Mouse (Mus musculus) v-Abl transformed pro-B cells (cell line): ENCODE results near the gene Slc38a7.
"Not testable (repeated sequence)": the region's sequence is repeated elsewhere in the genome, so short reads cannot be mapped to it uniquely, and the experiment has no call there.

Experiments used
- in situ Hi-C, 2 experiments: fragments of 400-800 bp; cut with MboI; formaldehyde crosslinking; loops; one replicate each; pipeline ENCODE4 v1.15.1; 2025; ENCODE audit not compliant: unreplicated experiment in 2 of 2

The Slc38a7 gene

DNA sequence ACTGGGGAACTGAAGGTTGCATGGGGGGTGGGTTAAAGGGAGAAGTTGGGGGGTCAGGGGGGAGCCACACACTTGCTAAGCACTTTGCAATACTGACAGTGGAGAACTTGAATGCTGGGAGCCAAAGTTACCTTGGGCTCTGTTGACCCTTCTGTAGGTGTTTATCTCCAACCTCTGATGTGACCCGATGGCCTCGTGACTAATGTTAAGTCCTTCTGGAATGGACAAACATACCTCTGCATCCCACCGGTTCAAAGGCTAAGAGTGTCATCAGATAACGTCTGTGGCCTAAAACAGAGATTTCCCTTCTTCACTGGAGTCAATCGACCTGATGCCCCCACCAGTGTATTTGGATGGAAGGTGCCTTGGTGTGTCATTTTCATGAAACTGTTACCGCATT lies 32.1 kb downstream of the Slc38a7 start:
- in situ Hi-C loops = loop anchor here in 1 of 2 experiments (25.0 kb wide), 1 partner anchor 484 kb away; the partner anchor contains the start of genes Usb1 and Zfp319

DNA sequence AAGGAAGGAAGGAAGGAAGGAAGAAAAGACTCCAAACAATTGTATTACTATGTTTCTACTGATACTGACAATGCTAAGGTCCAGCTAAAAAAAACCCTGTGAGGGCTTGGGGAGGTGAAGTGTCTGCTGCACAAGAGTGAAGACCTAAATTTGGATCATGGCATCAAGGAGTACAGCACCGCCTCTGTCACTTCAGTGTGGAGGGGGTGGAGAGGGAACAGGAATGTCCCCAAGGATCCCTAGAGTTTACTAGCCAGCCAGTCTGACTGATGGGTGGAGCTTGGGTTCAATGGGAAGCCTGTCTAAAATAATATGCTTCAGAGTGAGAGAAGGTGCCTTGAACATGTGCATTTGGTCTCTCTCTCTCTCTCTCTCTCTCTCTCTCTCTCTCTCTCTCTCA lies 35.1 kb downstream of the Slc38a7 start:
- in situ Hi-C loops = loop anchor here in 1 of 2 experiments (25.0 kb wide), 1 partner anchor 481 kb away; the partner anchor contains the start of genes Usb1 and Zfp319

DNA sequence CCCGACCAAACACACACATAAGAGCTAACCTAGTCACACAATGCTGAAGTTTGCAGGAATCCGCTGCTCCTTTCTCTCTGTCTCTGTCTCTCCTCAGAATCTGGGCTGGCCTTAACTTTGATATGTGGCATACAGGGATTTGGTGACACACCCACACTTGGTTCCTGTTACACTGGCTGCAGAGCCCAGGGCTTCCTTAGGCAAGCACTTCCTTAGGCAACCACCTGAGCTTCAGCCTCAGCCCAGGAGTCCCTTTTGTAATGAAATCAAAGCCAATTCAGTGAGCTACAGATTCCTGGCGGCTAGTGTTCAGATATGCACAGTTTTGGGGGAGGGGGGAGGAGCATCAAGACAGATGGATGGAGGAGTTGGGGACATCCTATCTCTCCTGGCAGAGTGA lies 35.7 kb downstream of the Slc38a7 start:
- in situ Hi-C loops = loop anchor here in 1 of 2 experiments (25.0 kb wide), 1 partner anchor 480 kb away; the partner anchor contains the start of genes Usb1 and Zfp319

DNA sequence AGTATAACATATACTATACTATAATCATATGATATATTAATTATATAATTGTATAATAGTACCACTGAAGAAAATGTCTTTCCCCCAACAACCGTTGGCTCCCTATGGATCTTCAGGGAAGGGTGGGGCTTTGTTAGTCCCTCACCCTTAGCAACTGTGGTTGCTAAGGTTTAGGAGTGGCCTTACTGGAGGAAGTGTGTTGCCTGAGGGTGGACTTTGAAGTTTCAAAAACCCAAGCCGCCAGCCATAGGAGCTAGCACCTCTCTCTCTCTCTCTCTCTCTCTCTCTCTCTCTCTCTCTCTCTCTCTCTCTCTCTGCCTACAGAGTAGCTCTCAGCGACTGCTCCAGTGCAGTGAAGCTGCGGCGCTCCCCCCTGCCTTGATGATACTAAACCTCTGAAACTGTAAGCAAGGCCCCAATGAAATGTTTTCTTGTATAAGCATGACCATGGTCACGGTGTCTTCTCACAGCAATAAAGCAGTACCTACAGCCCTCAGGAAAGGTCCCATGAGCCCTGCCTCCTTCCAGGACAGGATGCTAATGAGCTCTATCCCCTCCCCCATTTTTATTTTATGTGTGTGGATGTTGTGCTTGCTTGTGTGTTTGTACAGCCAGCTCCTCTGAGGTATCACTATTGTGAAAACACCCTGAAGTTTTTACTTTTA lies 37.2 kb downstream of the Slc38a7 start:
- in situ Hi-C loops = loop anchor here in 1 of 2 experiments (25.0 kb wide), 1 partner anchor 479 kb away; the partner anchor contains the start of genes Usb1 and Zfp319

DNA sequence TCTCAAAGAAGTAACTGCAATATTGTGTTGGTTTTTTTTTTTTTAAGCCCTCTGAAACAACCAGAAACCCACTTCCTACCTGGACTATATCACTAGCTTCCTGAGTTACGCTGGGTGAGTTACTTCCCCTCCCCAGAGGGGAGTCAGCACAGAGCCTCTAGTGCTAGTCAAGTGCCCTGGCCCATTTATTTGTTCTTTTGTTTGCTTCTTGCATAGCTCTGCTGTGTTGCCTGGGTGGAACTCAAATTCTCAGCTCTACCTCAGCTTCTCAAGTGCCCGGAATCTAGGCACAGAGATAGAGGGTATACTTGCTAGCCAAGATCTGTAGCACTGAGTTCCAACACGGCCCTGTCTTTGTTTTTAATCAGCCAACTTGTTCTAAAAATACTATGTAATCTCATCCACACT lies 43.2 kb downstream of the Slc38a7 start:
- in situ Hi-C loops = loop anchor here in 1 of 2 experiments (25.0 kb wide), 1 partner anchor 473 kb away; the partner anchor contains the start of genes Usb1 and Zfp319

DNA sequence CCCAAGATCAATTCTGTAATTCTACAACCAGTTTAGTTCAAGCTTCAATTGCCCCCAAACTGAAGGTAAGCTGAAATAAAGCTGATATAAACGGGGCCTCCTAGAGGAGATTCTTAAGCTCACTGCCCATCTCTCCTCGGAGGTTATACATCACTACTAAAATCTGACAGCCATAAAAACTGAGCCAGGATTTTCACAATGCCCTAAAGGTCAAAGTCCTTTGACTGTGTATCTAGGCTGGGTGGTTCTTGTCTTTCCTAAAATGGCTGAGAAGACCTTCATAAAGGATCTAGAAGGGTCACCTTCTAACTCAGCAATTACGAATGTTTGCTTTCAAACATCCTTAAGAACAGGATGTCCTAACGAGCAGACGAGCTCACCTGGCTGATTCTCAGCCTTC lies 44.2 kb downstream of the Slc38a7 start:
- in situ Hi-C loops = loop anchor here in 1 of 2 experiments (25.0 kb wide), 1 partner anchor 472 kb away; the partner anchor contains the start of genes Usb1 and Zfp319

DNA sequence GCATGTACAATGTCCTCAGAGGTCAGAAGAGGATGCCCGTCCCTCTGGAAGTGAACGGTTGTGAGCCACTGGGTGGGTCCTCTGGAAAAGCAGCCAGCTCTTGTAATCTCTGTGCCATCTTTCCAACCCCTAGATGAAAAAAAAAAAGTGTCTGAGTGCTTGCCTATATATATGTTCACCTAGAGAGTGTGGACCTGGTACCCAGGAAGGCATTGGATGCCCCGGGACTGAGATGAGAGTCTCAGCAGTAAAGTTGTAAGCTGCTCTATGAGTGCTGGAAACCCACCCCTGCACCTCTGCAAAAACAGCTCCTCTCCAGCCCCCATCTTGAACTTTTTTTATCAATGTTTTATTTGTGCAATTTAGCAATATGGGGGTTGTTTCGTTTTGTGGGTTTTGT lies 44.7 kb downstream of the Slc38a7 start:
- in situ Hi-C loops = loop anchor here in 1 of 2 experiments (25.0 kb wide), 1 partner anchor 471 kb away; the partner anchor contains the start of genes Usb1 and Zfp319

DNA sequence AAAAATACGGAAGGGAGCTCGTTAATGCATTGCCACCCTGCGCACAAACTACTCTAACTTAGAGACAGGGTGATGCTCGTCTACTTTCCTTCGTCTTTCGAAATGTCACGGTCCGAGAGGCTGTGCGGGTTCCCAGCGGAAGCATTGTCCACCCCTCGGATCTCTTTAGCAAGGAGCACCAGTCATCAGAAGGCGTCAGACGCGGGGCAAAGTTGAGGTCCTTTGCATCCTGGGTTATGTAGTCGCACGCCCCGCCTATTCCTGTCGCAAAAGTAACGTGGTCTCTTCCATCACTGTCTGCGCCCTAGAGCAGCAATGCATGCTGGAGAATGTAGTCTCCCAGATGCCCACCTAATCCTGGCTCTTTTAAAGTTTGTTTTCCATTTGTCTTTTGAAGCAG lies 45.5 kb downstream of the Slc38a7 start:
- in situ Hi-C loops = loop anchor here in 1 of 2 experiments (25.0 kb wide), 1 partner anchor 471 kb away; the partner anchor contains the start of genes Usb1 and Zfp319

DNA sequence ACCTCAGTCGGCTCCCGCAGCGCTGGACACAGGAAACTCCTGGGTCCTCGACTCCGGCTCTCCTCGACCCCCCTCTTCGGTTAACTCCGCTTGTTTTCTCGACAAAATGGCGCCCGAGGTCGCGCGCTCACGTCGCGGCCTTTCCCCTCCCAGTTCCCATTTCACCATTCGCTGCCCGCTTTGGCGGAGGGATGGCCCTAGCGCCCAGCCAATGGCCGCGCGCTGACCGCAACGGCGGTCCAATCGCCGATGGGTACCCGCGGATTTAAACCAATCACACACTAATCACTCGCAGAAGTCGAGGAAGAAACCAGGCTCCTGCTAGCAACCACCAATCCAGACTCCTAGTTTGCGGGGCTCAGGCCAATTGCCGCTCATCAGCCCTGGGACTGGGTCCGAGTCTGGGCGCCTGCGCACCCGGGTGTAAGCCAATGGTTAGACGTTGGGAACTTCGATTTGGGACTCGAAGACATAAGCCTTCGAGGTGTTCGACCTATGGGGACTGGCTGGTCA lies 46.0 kb downstream of the Slc38a7 start, which contains the start of gene Cnot1:
Gene Cnot1 (minus strand): TSS at position 134 of the 513 bp plus-strand sequence.
- in situ Hi-C loops = loop anchor here in 1 of 2 experiments (25.0 kb wide), 1 partner anchor 470 kb away; the partner anchor contains the start of genes Usb1 and Zfp319

DNA sequence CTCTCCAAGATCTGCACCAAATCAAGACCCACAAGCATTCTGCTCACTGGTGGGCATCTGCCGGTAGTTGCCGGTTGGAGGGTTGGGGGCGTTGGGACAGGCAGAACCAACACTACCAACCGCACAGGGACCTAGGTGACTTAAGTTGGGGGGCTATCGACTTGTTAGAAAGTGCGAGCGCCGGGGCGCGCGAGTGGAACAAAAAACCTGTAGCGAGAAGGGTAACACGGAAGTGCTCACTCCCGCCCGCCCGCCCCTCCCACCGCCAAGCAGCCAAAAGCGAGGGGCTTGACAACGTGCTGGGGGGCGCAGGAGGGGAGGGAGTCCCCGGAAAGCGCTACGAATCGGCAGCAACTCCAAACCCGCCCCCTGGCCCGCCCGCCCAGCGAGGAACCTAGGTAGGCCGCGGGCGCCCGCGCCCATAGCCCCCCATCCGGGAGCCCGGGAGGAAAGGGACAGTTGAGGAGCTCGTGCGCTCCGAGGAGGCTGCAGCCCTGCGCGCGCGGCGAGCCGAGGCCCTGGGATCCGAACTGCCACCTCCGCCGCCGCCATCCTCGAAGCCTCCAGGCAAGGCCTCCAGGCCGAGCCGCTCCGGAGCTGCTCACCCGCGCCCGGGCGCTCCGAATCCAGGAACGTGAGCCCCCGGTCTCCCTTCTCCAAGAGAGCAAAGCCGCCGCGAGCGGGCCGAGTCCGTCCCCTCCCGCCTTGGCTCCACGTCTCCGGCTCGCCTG lies 46.7 kb downstream of the Slc38a7 start:
- in situ Hi-C loops = loop anchor here in 1 of 2 experiments (25.0 kb wide), 1 partner anchor 469 kb away; the partner anchor contains the start of genes Usb1 and Zfp319

DNA sequence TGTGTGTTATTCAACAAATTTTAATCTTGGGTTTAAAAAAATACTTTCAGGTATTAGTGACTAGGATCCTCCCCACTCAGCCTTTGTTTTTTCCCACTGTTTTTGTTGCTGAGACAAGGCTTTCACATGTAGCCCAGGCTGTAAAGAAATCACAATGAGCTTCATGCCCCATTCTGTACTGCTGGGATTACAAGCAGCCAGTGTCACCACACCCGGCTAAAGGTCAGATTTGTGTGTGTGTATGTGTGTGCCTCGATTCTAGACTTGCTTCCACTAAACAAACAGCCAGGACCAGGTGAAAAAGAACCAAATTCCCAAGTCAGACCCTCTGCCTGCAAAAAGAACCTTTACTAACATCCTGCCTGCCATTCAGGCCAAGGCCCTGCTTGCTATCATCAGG lies 47.9 kb downstream of the Slc38a7 start:
- in situ Hi-C loops = loop anchor here in 1 of 2 experiments (25.0 kb wide), 1 partner anchor 468 kb away; the partner anchor contains the start of genes Usb1 and Zfp319

DNA sequence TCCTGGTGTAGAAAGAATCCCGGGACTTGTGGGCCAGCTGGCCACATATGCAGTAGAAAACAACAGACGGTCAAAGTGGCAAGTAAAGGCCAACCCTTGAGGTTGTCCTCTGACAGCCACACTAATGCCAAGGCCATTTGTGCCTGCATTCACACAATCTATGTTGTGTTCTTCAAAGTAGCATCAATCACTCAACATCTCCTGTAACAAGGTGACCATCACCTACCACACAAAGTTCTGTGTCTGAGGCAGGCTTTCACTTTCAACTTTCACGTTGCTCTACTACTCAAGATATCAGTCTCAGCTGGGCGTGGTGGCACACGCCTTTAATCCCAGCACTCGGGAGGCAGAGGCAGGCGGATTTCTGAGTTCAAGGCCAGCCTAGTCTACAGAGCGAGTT lies 51.1 kb downstream of the Slc38a7 start:
- in situ Hi-C loops = loop anchor here in 1 of 2 experiments (25.0 kb wide), 1 partner anchor 465 kb away; the partner anchor contains the start of genes Usb1 and Zfp319

DNA sequence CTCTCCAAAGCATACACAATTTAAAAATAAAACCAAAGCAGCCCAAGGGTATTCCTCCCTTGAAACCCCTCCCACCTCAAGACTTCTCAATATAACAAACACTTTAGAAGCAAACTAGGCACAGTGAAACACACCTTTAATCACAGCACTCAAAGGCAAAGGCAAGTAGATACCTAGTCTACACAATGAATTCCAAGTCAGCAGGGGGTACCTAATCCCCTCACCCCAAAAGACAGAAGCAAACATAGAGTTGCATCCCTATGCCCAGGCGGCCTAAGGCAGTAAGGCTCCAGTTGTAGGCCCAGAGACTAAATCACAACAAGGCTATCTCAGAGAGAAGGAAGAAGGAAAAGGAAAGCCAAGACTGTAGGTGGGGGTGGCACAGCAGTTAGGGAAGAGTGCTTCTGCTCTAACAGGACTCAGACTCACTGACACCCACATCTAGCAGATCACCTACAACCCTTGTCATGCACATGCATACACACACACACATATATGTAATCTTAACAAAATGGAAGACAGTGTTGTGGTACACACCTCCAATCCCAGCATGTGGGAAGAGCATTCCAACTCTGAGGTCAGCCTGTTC lies 51.8 kb downstream of the Slc38a7 start:
- in situ Hi-C loops = loop anchor here in 1 of 2 experiments (25.0 kb wide), 1 partner anchor 464 kb away; the partner anchor contains the start of genes Usb1 and Zfp319

DNA sequence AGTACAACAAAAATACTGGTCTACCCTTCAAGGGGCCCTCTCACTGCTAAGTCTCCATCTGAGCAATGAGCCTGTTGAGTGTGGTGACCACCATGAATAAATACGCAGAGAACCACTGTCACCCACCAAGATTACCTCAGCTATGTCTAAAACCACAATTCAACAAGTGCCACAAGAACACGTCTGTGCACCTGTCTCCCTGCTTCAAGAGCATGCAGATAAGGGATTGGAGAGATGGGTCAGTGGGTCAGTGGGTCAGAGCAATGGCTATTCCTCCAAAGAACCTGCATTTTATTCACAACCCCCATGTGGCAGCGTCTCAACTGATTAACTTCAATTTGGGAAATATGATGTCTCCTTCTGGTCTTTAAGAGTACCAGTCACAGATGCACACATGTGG lies 53.0 kb downstream of the Slc38a7 start:
- in situ Hi-C loops = loop anchor here in 1 of 2 experiments (25.0 kb wide), 1 partner anchor 463 kb away; the partner anchor contains the start of genes Usb1 and Zfp319

DNA sequence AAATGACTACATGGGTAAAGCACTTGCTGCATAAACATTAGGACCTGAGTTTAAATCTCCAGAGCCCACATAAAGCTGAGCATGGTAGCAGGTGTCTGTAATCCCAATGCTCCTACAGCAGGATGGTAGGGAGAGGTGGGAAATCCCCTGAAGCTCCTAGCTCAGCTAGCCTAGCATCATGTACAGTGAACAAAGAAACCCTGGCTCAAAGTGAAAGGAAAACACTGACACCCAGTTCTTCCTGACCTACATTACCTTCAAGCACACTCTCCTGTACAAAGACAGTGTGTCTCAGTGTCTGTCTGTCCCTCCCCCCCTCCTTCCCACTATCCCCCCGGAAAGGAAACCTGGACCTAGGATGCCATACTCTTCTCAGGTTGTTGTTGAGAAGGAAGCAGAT lies 53.4 kb downstream of the Slc38a7 start:
- in situ Hi-C loops = loop anchor here in 1 of 2 experiments (25.0 kb wide), 1 partner anchor 463 kb away; the partner anchor contains the start of genes Usb1 and Zfp319

DNA sequence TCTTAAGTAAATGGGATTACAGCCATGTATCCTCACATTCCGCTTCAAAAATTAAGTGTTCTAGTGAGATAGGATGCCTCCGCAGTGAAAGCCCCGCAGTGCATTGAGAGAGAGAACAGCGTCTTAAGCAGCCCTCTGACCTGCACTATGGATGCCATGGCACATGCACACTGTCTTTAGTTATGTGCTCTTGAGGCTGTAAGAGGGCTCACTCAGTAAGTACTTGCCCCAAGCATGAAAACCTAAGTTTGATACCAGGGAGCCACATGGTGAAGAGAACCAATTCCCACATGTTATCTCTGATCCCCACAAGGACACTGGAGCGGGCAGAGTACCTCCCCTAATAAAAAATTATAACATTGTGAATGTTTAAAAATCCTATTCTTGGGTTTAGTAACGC lies 54.2 kb downstream of the Slc38a7 start:
- in situ Hi-C loops = no loop called here

DNA sequence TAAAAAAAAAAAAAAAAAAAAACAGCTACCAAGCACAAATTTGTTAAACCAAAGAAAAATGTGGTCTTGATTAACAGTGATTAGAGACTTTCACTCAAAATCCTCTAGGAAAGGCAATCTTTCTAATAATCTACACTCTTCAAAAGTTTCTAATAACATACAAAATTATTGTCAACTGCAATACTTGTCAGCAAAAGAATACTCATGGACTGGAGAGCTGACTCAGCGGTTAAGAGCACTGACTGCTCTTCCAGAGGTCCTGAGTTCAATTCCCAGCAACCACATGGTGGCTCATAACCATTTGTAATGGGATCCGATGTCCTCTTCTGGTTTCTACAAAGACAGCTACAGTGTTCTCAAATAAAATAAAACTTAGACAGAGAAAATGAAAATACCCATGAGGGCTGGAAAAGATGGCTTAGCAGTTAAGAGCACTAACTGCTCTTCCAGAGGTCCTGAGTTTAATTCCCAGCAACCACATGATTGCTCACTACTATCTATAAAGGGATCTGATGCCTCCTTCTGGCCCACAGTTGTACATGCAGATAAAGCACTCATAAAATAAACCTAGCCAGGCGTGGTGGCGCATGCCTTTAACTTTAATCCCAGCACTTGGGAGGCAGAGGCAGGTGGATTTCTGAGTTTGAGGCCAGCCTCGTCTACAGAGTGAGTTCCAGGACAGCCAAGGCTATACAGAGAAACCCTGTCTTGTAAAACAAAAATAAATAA lies 57.8 kb downstream of the Slc38a7 start:
- in situ Hi-C loops = not testable (repeated sequence)
